Mouse (Mus musculus) stomach, embryonic 14.5 days (tissue): ENCODE data around the gene Fkbp11. TPM values are rescaled to one million over a fixed set of nuclear protein-coding genes. Genes with fewer than 3 reads are reported as not detected.
"Not testable (repeated sequence)": the region's sequence is repeated elsewhere in the genome, so short reads cannot be mapped to it uniquely, and the experiment has no call there.

ENCODE experiments used
- ATAC-seq: fragments of 200-750 bp; cut with Nextera tagmentation; 2 replicates; pipeline ENCODE4 v1.8.0; 2017; ENCODE audit warnings: low read depth, moderate TSS enrichment; ENCODE audit not compliant: insufficient number of reproducible peaks, insufficient read depth, low FRiP score
- H3K27ac ChIP-seq: fragments of 300-500 bp; sonication (generic); 2 replicates; pipeline ENCODE4 v1.5.1; 2014; ENCODE audit warnings: mild to moderate bottlenecking, low read length, moderate library complexity, mixed read lengths
- H3K27me3 ChIP-seq: fragments of 300-500 bp; sonication (generic); 2 replicates; pipeline ENCODE4 v1.6.1; 2014; ENCODE audit warnings: low read length, control low read depth, mixed read lengths; ENCODE audit not compliant: control insufficient read depth, insufficient read depth
- H3K36me3 ChIP-seq: fragments of 300-500 bp; sonication (generic); 2 replicates; pipeline ENCODE4 v1.6.1; 2014; ENCODE audit warnings: mild to moderate bottlenecking, control low read depth, low read length, moderate library complexity, mixed read lengths; ENCODE audit not compliant: control insufficient read depth, insufficient read depth
- H3K4me1 ChIP-seq: fragments of 300-500 bp; sonication (generic); 2 replicates; pipeline ENCODE4 v1.6.1; 2014; ENCODE audit warnings: low read length, control low read depth, mixed read lengths; ENCODE audit not compliant: control insufficient read depth, insufficient read depth
- H3K4me2 ChIP-seq: fragments of 300-500 bp; sonication (generic); replicated peaks from 2 replicates; pipeline ENCODE4 v1.6.1; 2014; ENCODE audit warnings: low read depth, low read length, control low read depth
- H3K4me3 ChIP-seq: fragments of 300-500 bp; sonication (generic); 2 replicates; pipeline ENCODE4 v1.5.1; 2014; ENCODE audit warnings: low read depth, low read length, control low read depth
- H3K9ac ChIP-seq: fragments of 300-500 bp; sonication (generic); replicated peaks from 2 replicates; pipeline ENCODE4 v1.6.1; 2014; ENCODE audit warnings: low read depth, mild to moderate bottlenecking, control low read depth, low read length, moderate library complexity, mixed read lengths
- H3K9me3 ChIP-seq: fragments of 300-500 bp; sonication (generic); 2 replicates; pipeline ENCODE4 v1.6.1; 2016; ENCODE audit warnings: low read depth, low read length, control low read depth; ENCODE audit not compliant: control insufficient read depth
- WGBS: fragments of 180-500 bp; shearing (Covaris S2); extraction: QIAGEN DNeasy Blood & Tissue Kit; methylation state at CpG from one replicate; pipeline ENCODE4 v1.1.7; 2014; 5-methylcytosine and 5-hydroxymethylcytosine counted together
- polyA plus RNA-seq: library from polyadenylated mRNA; unstranded; fragments of >200 nt; fragmentation: Nextera tagmentation; extraction: Ambion mirVana; gene quantifications from 2 replicates; pipeline ENCODE4 v1.2.1, GENCODE M21; 2014

The Fkbp11 gene
- polyA plus RNA-seq, 1 experiment from 2014 or later: 38.1 TPM

DNA sequence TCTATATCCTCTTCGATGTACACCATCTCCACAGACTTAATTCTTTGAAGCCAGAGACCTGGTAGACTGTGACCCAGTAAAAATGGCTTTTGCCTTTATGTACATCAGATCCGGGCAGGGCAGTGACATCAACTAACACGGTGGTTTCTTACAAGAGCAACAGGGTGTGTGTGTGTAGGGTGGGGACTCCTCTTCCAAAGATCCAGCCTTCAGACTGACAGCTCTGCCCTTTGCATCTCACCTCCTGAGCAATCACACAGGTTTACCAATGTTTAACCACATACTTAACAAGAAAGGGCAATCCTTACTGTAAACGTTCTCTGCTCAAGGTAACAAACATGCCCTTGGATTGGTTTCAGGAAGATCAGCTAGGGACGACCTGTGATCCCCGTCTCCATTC, 19.3 kb upstream of the Fkbp11 start:
- Histone ChIP-seq H3K9me3 (no peaks in the 10 kb centered on the region), H3K4me3 (no peak overlapping the region), H3K36me3 (peaks cover 6% of the 10 kb centered on the region; the same call in 1 of the 2 replicates), H3K9ac (no peak overlapping the region), H3K4me1 (peaks cover 6% of the 10 kb centered on the region; the same call in 1 of the 2 replicates), H3K27ac (no peak overlapping the region), H3K4me2 (no peak overlapping the region), H3K27me3 (no peaks in the 10 kb centered on the region)
- WGBS: 67% methylated on average over 6 of the region's 6 CpGs
- no peak for ATAC-seq

DNA sequence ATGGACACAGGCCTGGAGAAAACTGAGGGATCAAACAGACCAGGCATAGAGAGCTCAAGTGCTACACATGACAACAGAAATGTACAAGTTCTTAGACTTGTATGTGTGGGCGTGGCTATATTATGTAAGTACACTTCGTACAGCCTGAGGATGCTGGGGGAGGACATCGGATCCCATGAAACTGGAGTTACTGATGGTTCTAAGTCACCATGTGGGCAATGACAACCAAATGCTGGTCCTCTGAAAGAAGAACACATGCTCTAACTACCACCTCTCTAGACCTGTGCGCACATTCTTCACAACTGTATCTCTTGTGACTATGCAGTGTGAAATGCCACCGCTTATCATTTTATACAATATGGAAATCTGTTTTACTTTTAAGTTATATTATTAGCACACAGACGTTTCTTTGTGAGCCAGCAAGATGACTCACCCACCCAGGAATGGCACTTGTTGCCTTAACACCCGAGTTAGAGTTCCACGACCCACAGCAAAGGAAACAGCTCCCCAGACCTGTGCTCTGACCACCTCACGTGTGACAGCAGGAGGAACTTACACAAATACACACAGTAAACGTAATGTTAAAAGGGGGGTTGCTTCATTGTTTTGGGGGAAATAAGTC, 18.5 kb upstream of the Fkbp11 start:
- no peaks in the 10 kb centered on the region for H3K9me3 ChIP-seq
- no peak overlapping the region for H3K27ac ChIP-seq
- H3K36me3 ChIP-seq: peaks cover 11% of the 10 kb centered on the region; the same call in 1 of the 2 replicates
- H3K9ac ChIP-seq: no peak overlapping the region
- H3K4me3 ChIP-seq: no peak overlapping the region
- H3K27me3 ChIP-seq: no peaks in the 10 kb centered on the region
- peaks cover 6% of the 10 kb centered on the region; the same call in 1 of the 2 replicates for H3K4me1 ChIP-seq
- ATAC-seq: no peak
- no peak overlapping the region for H3K4me2 ChIP-seq
- 77% methylated on average over 10 of the region's 10 CpGs for WGBS

DNA sequence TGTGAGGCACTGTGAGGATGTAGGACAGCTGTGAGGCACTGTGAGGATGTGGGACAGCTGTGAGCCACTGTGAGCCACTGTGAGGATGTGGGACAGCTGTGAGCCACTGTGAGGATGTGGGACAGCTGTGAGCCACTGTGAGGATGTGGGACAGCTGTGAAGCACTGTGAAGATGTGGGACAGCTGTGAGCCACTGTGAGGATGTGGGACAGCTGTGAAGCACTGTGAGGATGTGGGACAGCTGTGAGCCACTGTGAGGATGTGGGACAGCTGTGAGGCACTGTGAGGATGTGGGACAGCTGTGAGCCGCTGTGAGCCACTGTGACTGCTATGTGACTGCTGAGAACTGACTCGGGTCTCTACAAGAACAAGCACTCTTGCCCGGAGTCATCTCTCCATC, 15.9 kb upstream of the Fkbp11 start:
- H3K4me3 ChIP-seq, H3K27me3 ChIP-seq, H3K9me3 ChIP-seq, ATAC-seq, H3K9ac ChIP-seq, H3K4me2 ChIP-seq, H3K4me1 ChIP-seq, H3K27ac ChIP-seq: not testable (repeated sequence)
- H3K36me3 ChIP-seq: peaks cover 34% of the 10 kb centered on the region
- 85% methylated on average over 3 of the region's 3 CpGs for WGBS

DNA sequence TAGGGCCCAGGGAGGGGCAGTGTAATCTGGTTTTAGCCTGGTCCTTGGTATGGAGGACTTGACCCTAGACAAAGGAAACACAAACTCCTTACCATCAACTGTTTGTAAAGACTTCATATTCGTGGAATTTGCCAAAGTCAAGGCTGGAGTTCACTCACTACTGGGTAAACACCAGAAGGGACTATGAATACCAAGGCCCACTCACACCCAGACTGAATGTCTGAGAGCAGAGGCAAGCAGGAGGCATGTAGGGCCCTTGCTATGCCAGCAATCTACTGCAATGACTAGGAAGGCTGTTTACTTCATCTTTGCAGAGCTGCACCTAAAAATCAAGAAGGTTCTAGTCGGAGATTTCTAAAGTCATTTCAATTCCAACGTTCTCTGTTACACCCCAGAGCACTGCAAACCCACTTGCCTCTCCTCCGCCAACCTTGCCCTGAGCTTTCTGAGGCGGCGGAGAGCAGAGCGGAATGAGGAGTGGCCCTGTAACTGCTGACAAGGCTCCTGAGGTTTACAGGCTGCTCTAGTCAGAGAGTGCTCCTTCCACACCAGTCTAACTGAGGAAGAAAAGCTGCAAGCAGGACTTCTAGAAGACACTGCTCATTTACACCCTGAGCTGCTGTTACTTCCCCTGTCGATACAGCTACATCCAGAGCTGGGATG, 14.9 kb upstream of the Fkbp11 start:
- no peak overlapping the region for H3K4me2 ChIP-seq
- peaks cover 38% of the 10 kb centered on the region for H3K36me3 ChIP-seq
- H3K27me3 ChIP-seq: no peaks in the 10 kb centered on the region
- no peaks in the 10 kb centered on the region for H3K9me3 ChIP-seq
- H3K4me1 ChIP-seq: peaks cover 6% of the 10 kb centered on the region; the same call in 1 of the 2 replicates
- ATAC-seq: no peak
- no peak overlapping the region for H3K9ac ChIP-seq
- 78% methylated on average over 8 of the region's 8 CpGs for WGBS
- H3K4me3 ChIP-seq: no peak overlapping the region
- H3K27ac ChIP-seq: no peak overlapping the region

DNA sequence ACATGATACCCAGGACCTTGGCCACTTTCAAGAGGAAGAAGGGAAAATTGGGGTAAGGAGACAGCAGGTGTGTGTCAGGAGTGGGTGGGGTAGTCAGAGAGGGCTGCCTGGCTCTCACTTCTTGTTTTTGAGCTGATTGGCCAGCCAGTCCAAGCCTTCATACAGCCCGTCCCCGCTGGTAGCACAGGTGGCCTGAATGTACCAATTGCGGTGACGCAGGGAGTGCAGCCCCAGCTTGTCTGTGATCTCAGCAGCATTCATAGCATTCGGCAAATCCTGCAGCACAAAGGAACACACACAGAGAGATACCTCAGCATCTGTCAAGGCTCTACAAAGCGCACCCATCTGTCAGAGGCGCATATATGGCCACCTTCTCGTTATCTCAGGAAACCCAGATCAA, 12.2 kb upstream of the Fkbp11 start:
- H3K36me3 ChIP-seq: peaks cover 45% of the 10 kb centered on the region
- H3K4me3 ChIP-seq: no peak overlapping the region
- 88% methylated on average over 8 of the region's 8 CpGs for WGBS
- no peaks in the 10 kb centered on the region for H3K9me3 ChIP-seq
- H3K27me3 ChIP-seq: no peaks in the 10 kb centered on the region
- H3K27ac ChIP-seq: no peak overlapping the region
- no peak overlapping the region for H3K9ac ChIP-seq
- no peaks in the 10 kb centered on the region for H3K4me1 ChIP-seq
- no peak for ATAC-seq
- H3K4me2 ChIP-seq: no peak overlapping the region

DNA sequence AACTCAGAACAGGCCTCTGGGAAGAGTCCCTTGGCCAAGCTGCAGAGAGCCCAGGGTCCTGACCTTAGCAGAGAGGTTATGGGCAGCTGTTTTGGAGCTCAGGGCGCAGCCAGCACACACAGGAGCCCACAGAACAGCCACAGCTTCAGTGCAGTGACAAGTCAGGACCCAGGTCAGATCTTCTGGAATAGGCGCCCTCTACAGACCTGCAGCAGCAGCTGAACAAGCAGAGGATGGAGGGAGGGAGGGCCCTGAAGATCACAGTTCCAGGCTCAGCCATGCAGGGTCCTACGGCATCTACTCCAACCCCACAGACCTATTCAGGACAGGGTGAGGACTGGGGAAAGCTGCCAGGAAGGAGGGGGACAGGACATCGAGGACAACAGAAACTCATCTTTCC, 10.8 kb upstream of the Fkbp11 start:
- Histone ChIP-seq H3K9me3 (no peaks in the 10 kb centered on the region), H3K4me3 (no peak overlapping the region), H3K4me1 (no peaks in the 10 kb centered on the region), H3K36me3 (peaks cover 45% of the 10 kb centered on the region), H3K27me3 (no peaks in the 10 kb centered on the region), H3K4me2 (no peak overlapping the region), H3K9ac (no peak overlapping the region), H3K27ac (no peak overlapping the region)
- ATAC-seq: no peak; the same call in 1 of the 2 replicates
- WGBS: 58% methylated on average over 4 of the region's 4 CpGs

DNA sequence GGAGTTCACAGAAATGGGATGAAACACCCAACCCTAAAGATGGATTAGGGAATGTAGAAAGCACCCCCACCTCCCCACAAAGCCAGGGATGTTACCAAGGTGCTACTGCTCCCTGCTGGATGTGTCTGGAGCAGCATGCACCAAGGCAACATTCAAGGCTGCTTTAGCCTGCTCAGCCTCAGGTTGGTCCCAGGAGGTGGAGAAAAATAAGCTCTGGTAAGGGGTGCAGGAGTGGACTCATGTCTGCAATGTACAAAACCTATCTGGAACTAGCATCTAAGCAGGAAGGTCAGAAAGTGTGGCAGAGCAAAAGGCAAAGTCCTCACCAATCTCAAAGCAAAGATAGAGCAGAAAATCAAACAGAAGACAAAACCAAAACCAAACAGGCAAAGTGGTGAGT, 9.9 kb upstream of the Fkbp11 start:
- ATAC-seq: peak; percentile 79
- Histone ChIP-seq H3K9me3 (no peaks in the 10 kb centered on the region), H3K27ac (no peak overlapping the region), H3K9ac (no peak overlapping the region), H3K36me3 (peaks cover 45% of the 10 kb centered on the region), H3K4me3 (no peak overlapping the region), H3K27me3 (no peaks in the 10 kb centered on the region), H3K4me1 (0 out of 2 replicates have a peak, but pooled peaks cover 2% of the 10 kb centered on the region), H3K4me2 (no peak overlapping the region)

DNA sequence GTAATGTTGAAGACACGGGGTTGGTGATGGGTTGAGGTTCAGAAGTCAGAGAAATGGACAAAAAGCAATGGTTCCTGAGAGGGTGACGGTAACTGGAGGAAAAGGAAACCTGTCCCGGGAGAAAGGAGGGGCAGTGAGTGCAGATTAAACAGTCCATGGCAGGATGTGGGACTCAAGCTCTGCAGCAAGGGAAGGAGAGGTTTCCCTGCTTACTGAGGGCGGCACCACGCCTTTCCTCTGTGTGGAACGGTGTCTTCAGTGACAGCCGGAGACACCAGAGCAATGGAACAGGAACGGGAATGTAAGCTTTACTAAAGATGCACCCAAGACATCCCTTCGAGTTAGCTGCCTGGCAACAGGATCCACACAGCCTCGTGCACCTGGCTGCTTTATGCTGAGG, 8.5 kb upstream of the Fkbp11 start:
- Histone ChIP-seq H3K4me2 (no peak overlapping the region), H3K27ac (no peak overlapping the region), H3K27me3 (no peaks in the 10 kb centered on the region), H3K4me1 (0 out of 2 replicates have a peak, but pooled peaks cover 2% of the 10 kb centered on the region), H3K4me3 (no peak overlapping the region), H3K36me3 (peaks cover 38% of the 10 kb centered on the region), H3K9me3 (no peaks in the 10 kb centered on the region), H3K9ac (no peak overlapping the region)
- no peak for ATAC-seq
- WGBS: 89% methylated on average over 10 of the region's 10 CpGs
